Mouse (Mus musculus) urinary bladder, postnatal 10 days (tissue): ENCODE measurements around the gene Ghdc.

ENCODE experiments used
- DNase-seq: peaks from one replicate; pipeline ENCODE4 v3.0.0; 2022; ENCODE audit warnings: low spot score

The Ghdc gene

GRCm38 (mm10) chr11:100746546-100746945 lies 24.2 kb downstream of the Ghdc start:
- no peak for DNase-seq

DNA sequence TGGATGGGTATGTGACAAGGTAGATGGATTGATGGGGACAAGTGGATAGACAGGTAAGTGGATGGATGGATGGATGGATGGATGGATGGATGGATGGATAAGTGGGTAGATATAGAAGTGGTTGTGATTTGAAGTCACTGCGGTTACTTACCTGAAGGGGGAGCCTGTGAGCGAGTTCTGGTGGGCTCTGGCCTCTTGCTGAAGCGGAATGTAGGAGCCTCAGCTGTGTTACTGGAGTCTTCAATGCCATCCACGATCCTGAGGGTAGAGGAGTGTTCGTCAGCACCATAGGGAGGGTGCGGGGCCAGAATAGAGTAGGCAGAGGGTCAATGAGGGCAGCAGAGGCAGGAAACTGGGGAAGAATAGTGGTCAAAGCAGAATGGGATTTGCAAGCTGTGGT lies 25.7 kb downstream of the Ghdc start:
- no peak for DNase-seq

GRCm38 (mm10) chr11:100741348-100741747 lies 29.4 kb downstream of the Ghdc start:
- no peak for DNase-seq

DNA sequence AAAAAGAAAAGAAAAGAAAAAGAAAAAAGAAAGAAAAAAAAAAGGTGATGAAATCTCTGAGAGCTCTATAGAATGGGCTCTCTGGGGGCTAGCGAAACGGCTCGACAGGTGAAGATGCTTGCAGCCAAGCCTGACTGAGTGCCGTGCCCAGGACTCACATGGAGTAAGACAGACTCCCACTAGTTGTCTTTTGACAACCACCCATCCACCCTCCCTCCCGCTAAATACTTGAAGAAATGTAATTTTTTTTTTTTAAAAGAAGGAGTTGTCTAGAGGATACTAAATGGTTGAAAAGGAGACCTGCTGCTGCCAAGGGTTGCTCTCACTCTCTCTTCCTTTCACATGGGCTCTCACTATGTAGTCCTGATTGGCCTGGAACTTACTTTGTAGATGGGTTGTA lies 32.0 kb downstream of the Ghdc start:
- no peak for DNase-seq

DNA sequence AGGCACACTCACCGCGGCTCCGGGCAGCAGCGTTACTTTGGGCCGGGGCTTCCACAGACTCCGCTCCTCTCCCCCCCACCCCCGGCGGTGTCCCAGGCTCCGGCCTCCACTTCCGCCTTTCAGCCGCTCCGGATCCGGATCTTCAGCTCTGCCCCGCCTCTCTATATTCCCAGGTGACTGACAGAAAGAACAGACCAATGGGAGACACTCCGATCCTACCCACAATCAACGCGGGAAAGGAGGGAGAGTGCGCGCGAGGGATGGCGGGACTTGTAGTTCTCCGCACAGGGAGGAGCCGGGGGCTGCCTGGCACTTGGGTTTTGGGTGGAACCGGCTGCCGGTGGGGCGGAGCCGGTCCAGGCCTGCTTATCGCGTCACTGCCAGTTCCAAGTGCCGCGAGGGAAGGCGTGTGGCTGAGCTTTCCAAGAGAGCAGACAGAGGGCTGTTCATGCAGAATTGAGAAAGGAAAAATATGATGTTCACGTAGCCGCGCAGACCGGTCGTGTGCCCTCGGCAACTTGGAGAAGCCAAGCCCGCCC lies 32.6 kb downstream of the Ghdc start, which contains the start of gene Rab5c:
TSS of gene Rab5c (minus strand) at position 150 of the 539 bp plus-strand sequence.
- peak; percentile 91 for DNase-seq

- no peak for DNase-seq
Measured at GRCm38 (mm10) chr11:100737105-100737733, 33.5 kb downstream of the Ghdc start.

GRCm38 (mm10) chr11:100736746-100737080 lies 34.0 kb downstream of the Ghdc start:
- no peak for DNase-seq

DNA sequence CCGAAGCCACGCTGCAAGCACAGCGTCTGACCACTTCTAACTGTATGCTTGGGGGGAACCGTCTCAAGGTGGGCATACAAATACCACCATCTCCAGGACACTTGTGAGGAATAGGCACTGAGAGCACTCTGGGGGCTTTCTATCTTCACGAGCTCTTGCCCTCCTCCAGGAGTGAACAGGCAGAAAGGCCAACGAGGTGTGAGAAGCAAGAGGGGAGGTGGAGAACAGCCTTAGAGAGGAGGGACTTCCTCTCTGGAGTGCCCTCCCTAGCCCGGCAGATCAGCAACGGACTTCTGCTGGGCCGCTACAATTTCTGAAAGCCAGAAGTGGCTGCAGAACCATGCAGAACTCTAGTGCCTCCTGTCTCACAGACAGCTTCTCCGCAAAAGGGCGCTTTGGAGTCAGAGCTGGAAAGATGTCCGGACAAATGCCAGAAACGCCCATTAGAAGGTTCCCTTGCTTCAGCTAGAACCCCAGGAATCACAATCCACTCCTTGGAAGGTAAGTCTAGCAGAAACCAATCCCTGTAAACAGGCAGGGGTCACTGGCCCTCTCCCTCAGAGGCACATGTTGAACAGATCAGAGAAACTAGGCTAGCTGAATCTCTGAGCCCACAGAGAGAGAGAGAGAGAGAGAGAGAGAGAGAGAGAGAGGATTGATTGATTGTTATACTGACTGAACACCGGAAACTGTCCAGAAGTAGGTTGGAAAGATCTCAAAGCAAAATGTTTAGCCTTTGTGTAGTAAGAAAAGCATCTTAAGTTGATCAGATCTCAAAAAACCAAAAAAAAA lies 34.6 kb downstream of the Ghdc start:
- DNase-seq, result no peak

DNA sequence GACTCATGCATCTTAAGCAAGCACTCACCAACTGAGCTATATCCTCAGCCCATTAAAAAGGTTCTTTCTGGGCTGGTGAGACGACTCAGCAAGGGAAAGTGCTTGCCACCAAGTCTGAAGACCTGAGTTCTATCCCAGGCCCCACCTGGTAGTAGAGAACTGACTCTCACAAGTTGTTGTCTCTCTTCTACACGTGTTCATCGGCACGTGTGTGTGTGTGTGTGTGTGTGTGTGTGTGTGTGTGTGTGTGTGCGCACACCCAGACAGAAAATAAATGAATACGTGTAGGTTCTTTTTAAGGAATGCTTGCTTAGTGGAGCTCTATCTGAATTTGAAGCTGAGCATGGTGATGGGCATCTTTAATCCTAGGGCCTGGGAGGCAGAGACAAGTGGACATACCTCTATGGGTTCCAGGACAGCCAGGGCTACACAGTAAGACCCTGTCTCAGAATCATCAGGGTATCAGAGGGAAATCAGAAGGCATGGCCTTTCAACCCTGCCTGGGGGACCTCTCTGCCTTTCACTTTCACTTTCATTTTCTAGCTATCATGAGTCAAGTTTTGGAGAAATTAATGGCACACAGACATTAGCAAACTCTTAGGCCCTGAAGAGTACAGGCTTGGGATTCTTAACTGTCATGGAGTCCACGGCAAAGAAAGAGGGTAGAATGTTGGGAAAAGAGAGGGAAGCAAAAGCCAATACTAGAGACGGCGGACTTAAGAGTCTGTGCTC lies 35.5 kb downstream of the Ghdc start:
- no peak for DNase-seq

DNA sequence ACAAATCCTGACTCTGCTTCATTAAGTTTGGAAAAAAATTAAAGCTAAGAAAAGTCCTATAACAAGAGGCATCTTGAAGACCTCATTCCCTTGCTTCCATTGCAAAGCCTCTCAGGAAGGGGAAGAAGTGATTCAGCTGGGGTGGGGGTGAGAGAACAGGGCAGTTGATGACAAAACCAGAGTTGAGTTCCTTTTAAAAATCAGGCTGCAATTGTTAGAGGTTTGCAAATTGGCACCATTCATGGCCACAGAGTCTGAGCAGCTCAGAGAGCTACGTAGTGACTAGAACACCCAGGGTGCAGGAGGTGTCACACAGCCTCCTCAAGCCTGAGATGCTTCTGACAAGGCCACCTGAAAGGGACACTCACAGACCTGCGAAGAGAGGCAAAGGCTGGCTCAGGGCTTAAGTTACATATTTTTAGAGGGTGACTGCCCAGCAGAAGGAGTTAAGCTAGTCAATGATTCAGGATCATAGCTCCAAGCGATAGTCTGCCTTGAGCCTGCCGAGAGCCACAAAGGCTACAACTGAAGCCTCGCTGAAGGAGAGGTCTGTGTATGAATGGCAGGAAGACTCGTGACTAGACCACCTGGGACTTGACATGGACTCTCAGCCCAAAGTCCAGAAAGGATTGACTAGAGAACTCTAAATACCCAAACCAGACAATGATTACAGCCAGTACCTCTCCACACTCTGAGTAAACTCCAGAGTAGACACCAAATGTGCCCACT lies 40.1 kb downstream of the Ghdc start:
- DNase-seq, result no peak

- DNase-seq, result no peak
Measured at GRCm38 (mm10) chr11:100729976-100730375, 40.8 kb downstream of the Ghdc start.

DNA sequence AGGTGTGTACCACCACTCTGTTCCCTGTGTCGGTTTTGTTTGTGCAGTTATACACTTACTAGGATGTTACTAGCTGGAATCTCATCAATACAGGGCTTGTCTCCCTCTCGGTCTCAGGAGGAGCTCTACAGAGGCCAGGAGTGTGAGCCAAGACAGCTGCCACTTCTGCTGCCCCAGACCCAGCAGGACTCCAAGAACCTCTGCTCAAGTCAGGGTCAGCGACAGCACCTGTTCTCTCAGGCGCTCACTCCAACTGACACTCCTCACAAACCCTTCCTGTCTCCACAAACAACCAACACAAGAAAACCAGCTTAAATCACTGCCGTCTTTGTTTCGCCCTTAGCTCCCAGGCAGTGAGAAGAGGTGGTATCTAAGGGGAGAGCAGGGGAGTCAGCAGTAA lies 42.2 kb downstream of the Ghdc start:
- no peak for DNase-seq

DNA sequence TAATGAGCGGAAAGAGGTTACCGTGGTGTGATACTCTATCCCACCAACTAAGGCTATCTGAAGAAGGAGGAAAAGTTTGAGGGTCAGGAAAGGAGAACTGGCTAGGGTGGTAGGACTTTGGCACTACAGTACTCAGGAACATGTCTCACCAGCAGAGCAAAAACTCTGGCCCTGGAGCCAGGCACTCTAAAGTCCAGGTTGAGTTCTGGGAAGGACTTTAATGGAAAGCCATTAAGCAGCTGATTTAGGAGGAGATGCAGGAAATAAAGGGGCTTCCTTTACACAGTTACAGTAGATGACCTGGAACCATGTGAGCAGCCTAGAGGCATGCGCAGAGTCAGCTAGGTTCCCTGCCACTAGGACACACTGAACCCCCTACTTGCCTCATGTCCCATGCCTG lies 43.6 kb downstream of the Ghdc start:
- DNase-seq, result no peak

DNA sequence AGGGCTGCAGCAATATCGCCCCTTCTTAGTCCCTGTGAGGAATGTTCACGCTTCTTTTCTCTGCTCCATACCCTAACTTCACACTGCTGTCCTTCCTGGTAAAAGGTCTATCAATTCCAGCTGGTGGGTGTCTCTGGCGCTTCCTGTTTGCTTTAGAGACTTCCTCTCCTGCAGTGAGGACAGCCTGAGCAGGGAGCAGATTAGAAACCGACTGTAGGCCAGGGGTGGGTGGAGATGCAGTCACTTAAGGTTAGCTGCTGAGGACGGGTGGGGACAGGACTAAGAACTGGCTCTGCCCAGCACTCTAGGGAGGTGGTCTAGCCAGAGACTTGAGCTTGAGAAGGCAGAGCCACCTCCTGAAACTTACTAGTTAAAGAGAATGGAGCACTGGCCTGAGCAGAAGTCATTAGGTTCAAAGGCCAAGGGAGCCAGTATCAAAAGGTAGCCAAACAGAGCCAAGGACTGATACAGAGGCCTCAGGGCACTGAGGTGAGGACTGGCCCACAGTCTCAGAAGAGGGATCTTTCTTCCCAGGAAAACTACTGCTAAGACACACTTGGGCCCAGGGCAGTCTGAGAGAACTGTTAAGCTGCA lies 45.7 kb downstream of the Ghdc start:
- no peak for DNase-seq

GRCm38 (mm10) chr11:100722493-100723028 lies 48.2 kb downstream of the Ghdc start:
- no peak for DNase-seq

- no peak for DNase-seq
Measured at GRCm38 (mm10) chr11:100721776-100722492, 48.8 kb downstream of the Ghdc start.

GRCm38 (mm10) chr11:100721254-100721653 lies 49.5 kb downstream of the Ghdc start:
- no peak for DNase-seq

DNA sequence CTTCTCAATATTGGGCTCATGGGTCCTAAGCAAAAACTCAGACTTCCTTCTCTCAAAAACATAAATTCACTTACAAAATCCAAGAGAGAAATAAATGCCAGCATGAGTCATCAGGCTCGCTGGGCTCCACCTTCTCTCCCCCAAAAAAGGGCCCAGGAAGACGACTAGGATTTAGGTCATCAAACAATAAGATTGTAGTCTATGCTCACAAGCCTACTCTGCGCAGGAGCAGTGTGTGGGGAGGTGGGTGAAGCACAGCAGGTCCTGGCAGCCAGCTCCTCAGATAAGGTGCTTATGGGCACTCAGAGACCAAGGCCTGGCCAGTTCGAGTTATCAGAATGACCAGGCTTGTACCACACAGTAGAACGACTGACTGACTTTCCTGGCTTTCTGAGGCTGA lies 50.4 kb downstream of the Ghdc start:
- no peak for DNase-seq

GRCm38 (mm10) chr11:100719893-100720292 lies 50.9 kb downstream of the Ghdc start:
- DNase-seq, result no peak

GRCm38 (mm10) chr11:100719312-100719711 lies 51.4 kb downstream of the Ghdc start:
- DNase-seq, result no peak

- no peak for DNase-seq
Measured at GRCm38 (mm10) chr11:100718866-100719265, 51.9 kb downstream of the Ghdc start.
